Mouse (Mus musculus) small intestine, adult 2 months (tissue): ENCODE data around the gene Mgat3. TPM values are rescaled to one million over a fixed set of nuclear protein-coding genes. Genes with fewer than 3 reads are reported as not detected.

ENCODE experiments used
- H3K27ac ChIP-seq: fragments of 200-500 bp; 2 replicates; pipeline ENCODE4 v1.5.1; 2012; ENCODE audit warnings: low read depth, low read length, control low read depth, inconsistent platforms; ENCODE audit not compliant: insufficient read depth
- H3K27me3 ChIP-seq: fragments of 200-500 bp; 2 replicates; pipeline ENCODE4 v1.6.1; 2012; ENCODE audit warnings: mild to moderate bottlenecking, moderate library complexity, low read length, inconsistent platforms; ENCODE audit not compliant: control insufficient read depth, insufficient read depth
- H3K36me3 ChIP-seq: fragments of 200-500 bp; 2 replicates; pipeline ENCODE4 v1.6.1; 2012; ENCODE audit warnings: mild to moderate bottlenecking, low read length, control low read depth, inconsistent platforms; ENCODE audit not compliant: control insufficient read depth, insufficient read depth
- H3K4me1 ChIP-seq: fragments of 200-500 bp; 2 replicates; pipeline ENCODE4 v1.6.1; 2012; ENCODE audit warnings: low read length, inconsistent platforms, mixed read lengths; ENCODE audit not compliant: control insufficient read depth, insufficient read depth, insufficient read length
- H3K4me3 ChIP-seq: fragments of 200-500 bp; 2 replicates; pipeline ENCODE4 v1.5.1; 2012; ENCODE audit warnings: low read depth, mild to moderate bottlenecking, control low read depth, inconsistent platforms, low read length, moderate library complexity
- CTCF ChIP-seq: fragments of 200-500 bp; IDR thresholded peaks from 2 replicates; pipeline ENCODE4 v1.5.1; 2012; ENCODE audit warnings: low read depth, mild to moderate bottlenecking, control low read depth, inconsistent platforms, low read length, moderate library complexity, mixed read lengths; ENCODE audit not compliant: insufficient replicate concordance, insufficient read length; ENCODE audit errors: extremely low read depth
- POLR2A ChIP-seq: fragments of 200-500 bp; IDR thresholded peaks from 2 replicates; pipeline ENCODE4 v1.6.1; 2012; ENCODE audit warnings: low read depth, mild to moderate bottlenecking, control low read depth, inconsistent platforms, low read length, moderate library complexity
- WGBS: fragments of 180-500 bp; shearing (Covaris S2); methylation state at CpG from one replicate; pipeline ENCODE4 v1.1.7; 2018; 5-methylcytosine and 5-hydroxymethylcytosine counted together
- polyA plus RNA-seq: library from polyadenylated mRNA; depleted of rRNA; stranded (reverse); fragments of >200 nt; gene quantifications from 2 replicates; pipeline ENCODE4 v1.2.3, GENCODE M21; 2012

The Mgat3 gene
- polyA plus RNA-seq, 1 experiment, result 62.6 TPM

- 22% methylated on average over 6 of the region's 6 CpGs for WGBS
- Histone ChIP-seq H3K4me3 (peak overlapping the region; percentile 66), H3K36me3 (peaks cover 8% of the 10 kb centered on the region), H3K4me1 (peaks cover 42% of the 10 kb centered on the region), H3K27ac (peak overlapping the region; percentile 99), H3K27me3 (no peaks in the 10 kb centered on the region)
- TF ChIP-seq POLR2A, result no peak
- TF ChIP-seq CTCF, result no peak
Measured at GRCm38 (mm10) chr15:80192246-80192585, 18.7 kb downstream of the Mgat3 start.

- peak overlapping the region; percentile 71 for H3K4me3 ChIP-seq
- 23% methylated on average over 7 of the region's 7 CpGs for WGBS
- TF ChIP-seq CTCF (no peak), POLR2A (peak; percentile 74)
- H3K4me1 ChIP-seq, result peaks cover 41% of the 10 kb centered on the region
- no peaks in the 10 kb centered on the region for H3K27me3 ChIP-seq
- H3K36me3 ChIP-seq, result peaks cover 12% of the 10 kb centered on the region
- H3K27ac ChIP-seq, result peak overlapping the region; percentile 99
Measured at GRCm38 (mm10) chr15:80192847-80193246, 19.3 kb downstream of the Mgat3 start.

GRCm38 (mm10) chr15:80199556-80199955 is 26.0 kb downstream of the Mgat3 start:
- no peaks in the 10 kb centered on the region for H3K4me1 ChIP-seq
- TF ChIP-seq POLR2A (no peak), CTCF (no peak)
- H3K36me3 ChIP-seq, result peaks cover 33% of the 10 kb centered on the region
- no peaks in the 10 kb centered on the region for H3K27me3 ChIP-seq
- WGBS, result 98% methylated on average over 2 of the region's 2 CpGs
- H3K4me3 ChIP-seq, result no peak overlapping the region
- H3K27ac ChIP-seq, result no peak overlapping the region

GRCm38 (mm10) chr15:80202111-80202775 is 28.7 kb downstream of the Mgat3 start:
- Histone ChIP-seq H3K4me3 (no peak overlapping the region), H3K27ac (no peak overlapping the region), H3K4me1 (no peaks in the 10 kb centered on the region), H3K27me3 (no peaks in the 10 kb centered on the region), H3K36me3 (peaks cover 32% of the 10 kb centered on the region)
- WGBS, result 80% methylated on average over 6 of the region's 6 CpGs
- TF ChIP-seq POLR2A (no peak), CTCF (no peak)

- Histone ChIP-seq H3K27me3 (no peaks in the 10 kb centered on the region), H3K27ac (no peak overlapping the region), H3K4me1 (peaks cover 3% of the 10 kb centered on the region; the same call in 1 of the 2 replicates), H3K4me3 (no peak overlapping the region), H3K36me3 (peaks cover 27% of the 10 kb centered on the region)
- WGBS, result 33% methylated on average over 4 of the region's 4 CpGs
- TF ChIP-seq POLR2A (no peak), CTCF (no peak)
Measured at GRCm38 (mm10) chr15:80203406-80203805, 29.9 kb downstream of the Mgat3 start.

- 87% methylated on average over 3 of the region's 3 CpGs for WGBS
- TF ChIP-seq POLR2A, result no peak
- TF ChIP-seq CTCF, result no peak
- H3K4me3 ChIP-seq, result no peak overlapping the region
Measured at GRCm38 (mm10) chr15:80206057-80206565, 32.6 kb downstream of the Mgat3 start.

GRCm38 (mm10) chr15:80208446-80208845 is 34.9 kb downstream of the Mgat3 start:
- no peak overlapping the region for H3K27ac ChIP-seq
- H3K27me3 ChIP-seq, result no peaks in the 10 kb centered on the region
- H3K36me3 ChIP-seq, result peaks cover 42% of the 10 kb centered on the region
- peaks cover 3% of the 10 kb centered on the region; the same call in 1 of the 2 replicates for H3K4me1 ChIP-seq
- WGBS, result 29% methylated on average over 4 of the region's 4 CpGs
- TF ChIP-seq CTCF (no peak), POLR2A (no peak)
- no peak overlapping the region for H3K4me3 ChIP-seq

More at GRCm38 (mm10) chr15:80206057-80206565, 32.6 kb downstream of the Mgat3 start:
- no peak overlapping the region for H3K27ac ChIP-seq
- no peaks in the 10 kb centered on the region for H3K27me3 ChIP-seq
- peaks cover 25% of the 10 kb centered on the region for H3K36me3 ChIP-seq
- peaks cover 3% of the 10 kb centered on the region; the same call in 1 of the 2 replicates for H3K4me1 ChIP-seq
